Mouse (Mus musculus) lung, embryonic 14.5 days (tissue): ENCODE results near the gene Golga2. TPM values are rescaled to one million over a fixed set of nuclear protein-coding genes. Genes with fewer than 3 reads are reported as not detected.
A peak's percentile ranks its signal among the peaks of the same experiment; 100 is the strongest.

Experiments used
- ATAC-seq: fragments of 200-750 bp; cut with Nextera tagmentation; 2 replicates; pipeline ENCODE4 v1.8.0; 2017; ENCODE audit warnings: mild to moderate bottlenecking, moderate TSS enrichment, moderate library complexity; ENCODE audit not compliant: insufficient read depth
- DNase-seq: peaks from one replicate; pipeline ENCODE4 v3.0.0-alpha.2; 2015
- H3K27ac ChIP-seq: fragments of 300-500 bp; sonication (generic); 2 replicates; pipeline ENCODE4 v1.5.1; 2014; ENCODE audit warnings: low read depth, mild to moderate bottlenecking, moderate library complexity
- H3K27me3 ChIP-seq: fragments of 300-500 bp; sonication (generic); 2 replicates; pipeline ENCODE4 v1.6.1; 2014; ENCODE audit warnings: low read length, control low read depth; ENCODE audit not compliant: insufficient read depth
- H3K36me3 ChIP-seq: fragments of 300-500 bp; sonication (generic); 2 replicates; pipeline ENCODE4 v1.6.1; 2014; ENCODE audit warnings: control low read depth; ENCODE audit not compliant: insufficient read depth
- H3K4me1 ChIP-seq: fragments of 300-500 bp; sonication (generic); 2 replicates; pipeline ENCODE4 v1.6.1; 2014; ENCODE audit warnings: antibody characterized with exemption, control low read depth; ENCODE audit not compliant: insufficient read depth
- H3K4me2 ChIP-seq: fragments of 300-500 bp; sonication (generic); 2 replicates; pipeline ENCODE4 v1.6.1; 2014; ENCODE audit warnings: mild to moderate bottlenecking
- H3K4me3 ChIP-seq: fragments of 300-500 bp; sonication (generic); 2 replicates; pipeline ENCODE4 v1.5.1; 2014; ENCODE audit warnings: low read depth, low read length
- H3K9ac ChIP-seq: fragments of 300-500 bp; sonication (generic); 2 replicates; pipeline ENCODE4 v1.6.1; 2014
- H3K9me3 ChIP-seq: fragments of 300-500 bp; sonication (generic); 2 replicates; pipeline ENCODE4 v1.6.1; 2016; ENCODE audit warnings: low read depth, low read length, control low read depth
- CTCF ChIP-seq: IDR thresholded peaks from 2 replicates; pipeline ENCODE4 v1.5.1; 2016; ENCODE audit warnings: antibody characterized with exemption, low read depth
- WGBS: fragments of 180-500 bp; shearing (Covaris S2); extraction: QIAGEN DNeasy Blood & Tissue Kit; methylation state at CpG from one replicate; pipeline ENCODE4 v1.1.7; 2014; 5-methylcytosine and 5-hydroxymethylcytosine counted together
- polyA plus RNA-seq: library from polyadenylated mRNA; unstranded; fragments of >200 nt; fragmentation: Nextera tagmentation; extraction: Ambion mirVana; gene quantifications from 2 replicates; pipeline ENCODE4 v1.2.1, GENCODE M21; 2014

The Golga2 gene
- polyA plus RNA-seq, 1 experiment from 2014 or later, result 24.0 TPM

GRCm38 (mm10) chr2:32317791-32318417 lies 30.7 kb downstream of the Golga2 start:
- Histone ChIP-seq H3K9ac (peak overlapping the region; percentile 84), H3K4me3 (peak overlapping the region; percentile 55), H3K27me3 (no peaks in the 10 kb centered on the region), H3K9me3 (no peaks in the 10 kb centered on the region), H3K36me3 (no peaks in the 10 kb centered on the region), H3K27ac (peak overlapping the region; percentile 96), H3K4me1 (peaks cover 44% of the 10 kb centered on the region), H3K4me2 (peak overlapping the region; percentile 82)
- peak; percentile 82 for ATAC-seq
- peak; percentile 96 for DNase-seq
- WGBS, result 1% methylated on average over 18 of the region's 19 CpGs
- TF ChIP-seq CTCF, result 0 out of 2 replicates have a peak, but pooled peaks have one; percentile 4

GRCm38 (mm10) chr2:32318709-32319585 lies 31.8 kb downstream of the Golga2 start:
- Histone ChIP-seq H3K4me3 (peak overlapping the region; percentile 55), H3K4me2 (peak overlapping the region; percentile 82), H3K9ac (peak overlapping the region; percentile 84), H3K27me3 (no peaks in the 10 kb centered on the region), H3K36me3 (no peaks in the 10 kb centered on the region), H3K27ac (peak overlapping the region; percentile 96), H3K9me3 (no peaks in the 10 kb centered on the region), H3K4me1 (peaks cover 44% of the 10 kb centered on the region)
- TF ChIP-seq CTCF, result no peak
- DNase-seq (peak; percentile 67), ATAC-seq (peak; percentile 2; the same call in 1 of the 2 replicates)
- WGBS, result 62% methylated on average over 14 of the region's 14 CpGs

DNA sequence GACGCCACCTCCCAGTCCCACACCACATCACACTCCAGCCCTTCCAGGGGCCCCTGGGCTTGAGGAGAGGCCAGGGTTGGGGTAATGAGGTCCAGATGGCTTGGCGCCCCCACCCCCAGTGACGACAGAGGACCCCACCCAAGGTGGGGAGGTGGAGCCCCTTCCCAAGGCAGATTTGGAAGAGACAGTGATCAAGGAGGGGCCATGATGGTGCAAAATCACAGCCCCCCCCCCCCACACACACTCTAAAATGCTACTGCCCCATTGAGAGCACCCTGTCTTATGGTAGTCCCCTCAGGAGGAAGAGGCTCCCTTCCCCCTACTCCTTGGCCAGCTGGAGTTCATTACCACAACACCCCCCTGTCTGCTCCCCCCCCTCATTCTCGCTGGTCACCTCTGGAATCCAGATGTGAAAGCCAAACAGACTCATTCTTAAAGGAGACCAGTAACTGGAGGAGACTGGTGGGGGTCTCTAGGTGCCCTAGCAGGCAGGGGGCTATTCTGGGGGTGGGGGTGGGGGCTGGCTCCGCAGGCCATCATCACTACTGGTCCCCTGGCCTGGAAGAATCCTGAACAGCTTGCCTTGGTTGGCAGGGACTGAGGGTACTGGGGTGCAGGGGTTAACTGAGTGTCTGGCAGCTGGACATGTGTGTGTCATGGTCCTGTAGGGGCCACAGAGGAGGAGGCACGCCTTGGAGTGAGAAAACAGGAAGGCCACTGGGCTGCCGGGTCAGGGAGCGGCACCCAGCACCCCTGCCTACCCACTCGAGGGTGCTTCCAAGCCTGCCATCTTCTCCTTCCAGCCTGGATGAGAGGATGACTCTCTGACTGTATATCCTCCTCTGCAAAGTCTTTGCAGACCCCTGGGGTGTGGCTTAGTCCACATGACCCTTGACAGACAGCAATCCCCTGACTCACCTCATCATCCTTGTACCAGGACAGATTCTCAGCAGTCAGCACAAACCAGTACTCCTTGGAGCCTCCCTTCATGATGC lies 32.7 kb downstream of the Golga2 start:
- DNase-seq (peak; percentile 85), ATAC-seq (peak; percentile 55)
- Histone ChIP-seq H3K36me3 (no peaks in the 10 kb centered on the region), H3K9me3 (no peaks in the 10 kb centered on the region), H3K4me1 (peaks cover 42% of the 10 kb centered on the region), H3K4me3 (peak overlapping the region; percentile 16), H3K27me3 (no peaks in the 10 kb centered on the region), H3K9ac (0 out of 2 replicates have a peak overlapping the region, but pooled peaks have one; percentile 22), H3K27ac (peak overlapping the region; percentile 96), H3K4me2 (peak overlapping the region; percentile 82)
- 27% methylated on average over 9 of the region's 9 CpGs for WGBS
- no peak for TF ChIP-seq CTCF

- no peak for TF ChIP-seq CTCF
- 66% methylated on average over 11 of the region's 11 CpGs for WGBS
Measured at GRCm38 (mm10) chr2:32320721-32321120, 33.5 kb downstream of the Golga2 start.

GRCm38 (mm10) chr2:32321591-32322298 lies 34.6 kb downstream of the Golga2 start:
- H3K9ac ChIP-seq, result 0 out of 2 replicates have a peak overlapping the region, but pooled peaks have one; percentile 13
- no peak for TF ChIP-seq CTCF
- no peak overlapping the region for H3K4me3 ChIP-seq
- no peaks in the 10 kb centered on the region for H3K36me3 ChIP-seq
- H3K4me2 ChIP-seq, result no peak overlapping the region
- no peak for ATAC-seq
- WGBS, result 69% methylated on average over 9 of the region's 9 CpGs
- no peaks in the 10 kb centered on the region for H3K27me3 ChIP-seq
- no peak for DNase-seq
- no peak overlapping the region for H3K27ac ChIP-seq
- H3K9me3 ChIP-seq, result no peaks in the 10 kb centered on the region
- H3K4me1 ChIP-seq, result peaks cover 27% of the 10 kb centered on the region

More at GRCm38 (mm10) chr2:32320721-32321120, 33.5 kb downstream of the Golga2 start:
- H3K27me3 ChIP-seq, result no peaks in the 10 kb centered on the region
- H3K4me1 ChIP-seq, result peaks cover 37% of the 10 kb centered on the region
- DNase-seq (no peak), ATAC-seq (no peak)
- no peak overlapping the region for H3K4me3 ChIP-seq
- H3K36me3 ChIP-seq, result no peaks in the 10 kb centered on the region
- no peak overlapping the region for H3K9ac ChIP-seq
- H3K9me3 ChIP-seq, result no peaks in the 10 kb centered on the region
- peak overlapping the region; percentile 82 for H3K4me2 ChIP-seq
- H3K27ac ChIP-seq, result peak overlapping the region; percentile 96; the same call in 1 of the 2 replicates
